19 mouse cellular contexts compared by ENCODE assay signal in the genomic region with DNA sequence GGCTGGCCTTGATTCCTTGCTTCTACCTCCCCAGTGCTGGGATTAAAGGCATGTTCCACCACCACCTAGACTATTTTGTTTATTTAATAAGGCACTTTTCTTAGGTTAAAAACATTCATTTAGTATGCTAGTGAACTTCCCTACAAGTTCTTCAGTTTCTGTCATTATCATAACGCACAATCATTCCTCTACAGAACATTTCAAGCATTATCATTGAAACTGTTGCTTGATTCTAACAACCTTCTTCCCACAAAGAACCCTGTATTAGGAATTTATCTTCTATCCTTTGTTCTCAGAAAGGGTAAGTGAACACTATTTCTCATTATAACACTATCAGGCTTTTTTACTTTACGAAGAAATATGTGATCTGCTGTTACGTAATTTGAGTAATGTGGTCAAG.
DNase-seq lines count a peak whose midpoint lies in the region; ATAC-seq and TF ChIP-seq lines count a peak whose summit lies in the region.
"Had no signal": no experiment of that assay in that cellular context is flagged by ENCODE, and none has a peak within 500 bp of the region (broad histone marks: within the 10 kb centered on the region; RNA-seq: fewer than 3 reads in every experiment).

No protein-coding gene starts in this region.

- ATAC-seq in forebrain, embryonic 16.5 days = no peak
- ATAC-seq: activated CD4-positive, CD25-positive, alpha-beta regulatory T cell, adult 4 months; CD4-positive, CD25-positive, alpha-beta regulatory T cell, adult 4 months; Patski had no signal

- 96% methylated on average over 3 of the region's 3 CpGs for WGBS in forebrain, embryonic 16.5 days

- H3K4me3 ChIP-seq in MEL (ENCODE audit: control insufficient read depth in 1 of 2, insufficient read depth in 1 of 2, low read depth in 2 of 2, low read length in 2 of 2) = no peak overlapping the region
- H3K4me3 ChIP-seq in forebrain, embryonic 16.5 days (replicated peaks; ENCODE audit: low read length) = no peak overlapping the region

- no peak for TF ChIP-seq POLR2A in MEL (IDR thresholded peaks at IDR 0.05; ENCODE audit: control insufficient read depth in 1 of 2, insufficient read depth in 1 of 2, low read depth in 1 of 2, low read length in 2 of 2, poor library complexity in 1 of 2)

- TF ChIP-seq EP300 in MEL (IDR thresholded peaks at IDR 0.05; ENCODE audit: low read depth in 1 of 2, low read length in 2 of 2) = peak; percentile 55 to 60; a peak in 3 of 4 replicates

- H3K36me3 ChIP-seq in MEL (ENCODE audit: control insufficient read depth in 1 of 2, insufficient read depth in 2 of 2, low read length in 2 of 2) = peaks cover 10 to 16% of the 10 kb centered on the region in 2 experiments
- H3K36me3 ChIP-seq in forebrain, embryonic 16.5 days (ENCODE audit: control insufficient read depth, insufficient read depth) = peaks cover 12% of the 10 kb centered on the region

- DNase-seq in MEL (ENCODE audit: low read depth, low spot score) = peak; percentile 13
- DNase-seq: adrenal gland, adult 2 months; adrenal gland, adult 8-10 months; adrenal gland, postnatal 10 days; adrenal gland, postnatal 14 days; adrenal gland, postnatal 25 days; adrenal gland, postnatal 36 days; B cell, adult 2 months; cerebellum, adult 11 months; cerebellum, adult 11-12 months; cerebellum, adult 18-20 months; cerebellum, adult 2 months; cerebellum, adult 8-10 months had no signal

- H3K79me2 ChIP-seq in MEL (ENCODE audit: control insufficient read depth, insufficient read depth, low read length, poor library complexity) = no peaks in the 10 kb centered on the region

- TF ChIP-seq RAD21 in MEL (IDR thresholded peaks at IDR 0.05; ENCODE audit: low read depth, low read length) = no peak

- no peaks in the 10 kb centered on the region for H3K27me3 ChIP-seq in MEL (ENCODE audit: control insufficient read depth in 1 of 2, insufficient read depth in 2 of 2, low read length in 2 of 2)
- no peaks in the 10 kb centered on the region for H3K27me3 ChIP-seq in forebrain, embryonic 16.5 days (replicated peaks; ENCODE audit: control insufficient read depth, insufficient read depth, low read length)
- H3K27me3 ChIP-seq: CH12.LX, Patski had no signal

- no peak overlapping the region for H3K9ac ChIP-seq in MEL (ENCODE audit: control insufficient read depth, low read depth, low read length, poor library complexity, severe bottlenecking)
- no peak overlapping the region for H3K9ac ChIP-seq in forebrain, embryonic 16.5 days (replicated peaks; ENCODE audit: low read depth, low read length)

- TF ChIP-seq CTCF in MEL (IDR thresholded peaks at IDR 0.05 in 2 of 3, conservative IDR thresholded peaks at IDR 0.05 in 1 of 3; ENCODE audit: control insufficient read depth in 1 of 3, insufficient read depth in 1 of 3, low read depth in 2 of 3, low read length in 3 of 3, poor library complexity in 1 of 3, severe bottlenecking in 1 of 3) = no peak

- 0 out of 2 replicates have a peak overlapping the region, but pooled peaks have one; percentile 28 for H3K27ac ChIP-seq in MEL (ENCODE audit: control insufficient read depth, low read depth, low read length)
- H3K27ac ChIP-seq in forebrain, embryonic 16.5 days (ENCODE audit: low read length) = no peak overlapping the region

- H3K4me2 ChIP-seq in forebrain, embryonic 16.5 days (ENCODE audit: low read length) = no peak overlapping the region

- peaks cover 0 to 16% of the 10 kb centered on the region in 2 experiments; a peak in 2 of 4 replicates for H3K4me1 ChIP-seq in MEL (ENCODE audit: control insufficient read depth in 1 of 2, insufficient read depth in 2 of 2, low read length in 2 of 2)
- H3K4me1 ChIP-seq in forebrain, embryonic 16.5 days (replicated peaks; ENCODE audit: control insufficient read depth, insufficient read depth, low read length) = no peaks in the 10 kb centered on the region

- H3K9me3 ChIP-seq in MEL (replicated peaks; ENCODE audit: insufficient read depth, low read length) = no peaks in the 10 kb centered on the region
- no peaks in the 10 kb centered on the region for H3K9me3 ChIP-seq in forebrain, embryonic 16.5 days (ENCODE audit: control insufficient read depth, low read length)
- H3K9me3 ChIP-seq: G1E had no signal

TF ChIP-seq in MEL, 35 proteins besides CTCF, POLR2A, EP300 and RAD21:
- no peak for TF ChIP-seq ZC3H11A (IDR thresholded peaks at IDR 0.05; ENCODE audit: low read depth, low read length)
- peak; percentile 54; the same call in 1 of the 2 replicates for TF ChIP-seq GATA1 (IDR thresholded peaks at IDR 0.05; ENCODE audit: low read depth, low read length)
